Mouse (Mus musculus) embryonic facial prominence, embryonic 10.5 days (tissue): ENCODE measurements around the gene Pappa2. TPM values are rescaled to one million over a fixed set of nuclear protein-coding genes. Genes with fewer than 3 reads are reported as not detected.

ENCODE experiments used
- DNase-seq: peaks from one replicate; pipeline ENCODE4 v3.0.0-alpha.2; 2017; ENCODE audit warnings: low spot score
- H3K27ac ChIP-seq: fragments of 300-500 bp; sonication (generic); replicated peaks from 2 replicates; pipeline ENCODE4 v1.5.1; 2016; ENCODE audit warnings: mild to moderate bottlenecking
- H3K27me3 ChIP-seq: fragments of 300-500 bp; sonication (generic); replicated peaks from 2 replicates; pipeline ENCODE4 v1.6.1; 2016; ENCODE audit warnings: low read depth, mild to moderate bottlenecking; ENCODE audit not compliant: poor library complexity, severe bottlenecking
- H3K36me3 ChIP-seq: fragments of 300-500 bp; sonication (generic); replicated peaks from 2 replicates; pipeline ENCODE4 v1.6.1; 2016; ENCODE audit warnings: mild to moderate bottlenecking, moderate library complexity
- H3K4me1 ChIP-seq: fragments of 300-500 bp; sonication (generic); 2 replicates; pipeline ENCODE4 v1.6.1; 2016
- H3K4me3 ChIP-seq: fragments of 300-500 bp; sonication (generic); 2 replicates; pipeline ENCODE4 v1.5.1; 2016; ENCODE audit warnings: mild to moderate bottlenecking, moderate library complexity
- H3K9me3 ChIP-seq: fragments of 300-500 bp; sonication (generic); 2 replicates; pipeline ENCODE4 v1.6.1; 2016; ENCODE audit warnings: mild to moderate bottlenecking
- WGBS: fragments of 180-500 bp; shearing (Covaris S2); methylation state at CpG from one replicate; pipeline ENCODE4 v1.1.7; 2016; 5-methylcytosine and 5-hydroxymethylcytosine counted together
- polyA plus RNA-seq: library from polyadenylated mRNA; unstranded; fragments of >200 nt; fragmentation: Nextera tagmentation; extraction: Ambion mirVana; gene quantifications from 2 replicates; pipeline ENCODE4 v1.2.1, GENCODE M21; 2016

Pappa2 gene
- polyA plus RNA-seq, 1 experiment from 2014 or later, result 1.5 TPM

DNA sequence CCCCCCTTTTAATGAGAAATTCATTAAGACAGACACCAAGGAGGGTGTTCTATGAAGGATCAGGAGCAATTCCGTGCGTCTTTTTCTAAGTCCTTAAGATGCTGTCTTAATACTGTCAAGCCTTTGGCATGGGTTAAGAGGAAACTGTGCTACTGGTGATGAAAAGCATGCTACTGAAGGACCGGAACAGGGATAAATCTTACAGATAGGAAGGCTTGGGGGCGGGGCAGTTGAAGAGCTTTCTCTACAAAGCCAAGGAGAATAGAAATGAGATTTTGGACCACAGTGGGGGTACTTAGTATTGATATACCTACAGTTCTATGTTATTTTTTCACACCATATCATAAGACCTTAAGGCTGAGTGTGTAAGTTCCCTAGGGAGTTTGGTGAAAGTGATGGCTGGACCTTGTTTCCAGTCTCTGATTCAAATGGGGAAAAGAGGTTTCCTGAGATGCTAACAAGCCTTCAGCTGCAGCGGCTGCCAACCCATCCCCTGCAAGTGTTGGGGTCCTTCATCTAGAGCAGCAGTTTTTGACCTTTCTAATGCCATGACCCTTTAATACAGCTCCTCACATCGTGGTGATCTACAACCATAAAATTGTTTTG lies 240.0 kb downstream of the Pappa2 start:
- no peaks in the 10 kb centered on the region for H3K36me3 ChIP-seq
- H3K27me3 ChIP-seq, result no peaks in the 10 kb centered on the region
- 79% methylated on average over 6 of the region's 6 CpGs for WGBS
- no peaks in the 10 kb centered on the region for H3K4me1 ChIP-seq
- no peaks in the 10 kb centered on the region for H3K9me3 ChIP-seq
- no peak for DNase-seq
- H3K27ac ChIP-seq, result no peak overlapping the region
- H3K4me3 ChIP-seq, result no peak overlapping the region

DNA sequence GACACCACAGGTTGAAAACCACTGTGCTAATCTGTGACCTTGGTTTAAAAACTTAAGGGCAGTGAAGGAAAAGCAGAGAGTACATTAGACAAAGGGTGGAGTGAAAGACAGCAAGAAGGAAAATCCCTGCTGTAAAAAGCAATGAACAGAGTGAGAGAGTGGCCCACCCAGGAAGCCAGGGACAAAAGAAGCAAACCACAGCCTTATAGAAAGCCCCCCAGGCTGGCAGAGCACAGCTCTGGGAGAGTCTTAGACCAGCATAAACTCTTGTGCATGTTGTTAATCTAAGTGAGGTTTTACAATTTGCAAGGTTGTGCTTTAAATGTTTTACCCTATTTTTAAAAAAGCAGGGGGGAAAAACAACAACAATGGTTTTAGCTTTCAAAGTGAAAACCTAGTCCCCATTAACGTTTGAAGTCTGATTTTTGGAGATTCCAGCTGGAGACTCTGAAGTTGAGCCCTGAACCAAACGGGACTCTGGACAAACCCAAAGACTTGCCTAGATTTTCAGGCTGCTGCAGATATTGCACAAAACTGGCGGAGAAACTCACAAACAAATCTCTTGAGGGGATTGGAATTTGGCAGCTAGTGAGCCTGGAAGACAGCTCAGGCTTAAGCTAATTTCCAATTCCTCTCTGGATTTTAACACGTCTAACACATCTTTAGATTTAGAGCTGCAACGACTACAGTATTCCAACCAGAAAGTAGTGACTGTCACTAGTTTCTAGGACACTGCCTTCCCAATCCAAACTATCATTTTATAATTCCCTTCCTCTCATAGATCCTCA lies 241.0 kb downstream of the Pappa2 start:
- 44% methylated on average over 5 of the region's 5 CpGs for WGBS
- Histone ChIP-seq H3K9me3 (no peaks in the 10 kb centered on the region), H3K4me3 (no peak overlapping the region), H3K27ac (no peak overlapping the region), H3K36me3 (no peaks in the 10 kb centered on the region), H3K4me1 (no peaks in the 10 kb centered on the region), H3K27me3 (no peaks in the 10 kb centered on the region)
- DNase-seq, result no peak

DNA sequence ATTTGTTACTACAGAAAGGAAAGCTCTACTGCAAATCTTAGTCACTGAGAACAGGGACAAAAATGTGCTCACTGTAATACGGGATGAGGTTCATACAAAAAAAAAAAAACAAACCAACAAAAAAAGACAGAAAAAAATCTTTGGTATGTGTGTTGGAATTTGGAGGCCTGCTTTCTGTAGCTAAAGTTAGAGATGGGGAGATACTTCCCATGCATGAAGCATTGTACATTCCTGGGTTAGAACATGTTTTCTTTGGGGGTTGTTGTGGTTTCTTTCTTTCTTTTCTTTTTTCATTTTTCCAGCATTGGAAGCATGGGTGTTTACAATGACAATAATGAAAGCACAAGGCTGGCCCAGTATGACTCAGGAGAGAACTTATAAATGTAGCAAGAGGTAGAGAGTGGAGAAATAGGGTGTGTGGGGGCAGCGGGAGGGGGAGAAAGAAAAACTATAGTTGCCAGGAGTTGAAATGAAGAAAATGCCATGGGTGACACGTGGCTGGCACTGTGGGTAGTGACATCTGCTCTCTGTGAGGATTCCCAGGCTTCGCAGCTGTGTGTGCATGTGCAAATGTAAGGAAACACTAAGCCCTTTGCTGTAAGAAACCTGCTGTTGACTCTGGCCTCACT lies 247.3 kb downstream of the Pappa2 start:
- WGBS, result 72% methylated on average over 4 of the region's 4 CpGs
- DNase-seq, result no peak
- Histone ChIP-seq H3K4me3 (no peak overlapping the region), H3K4me1 (no peaks in the 10 kb centered on the region), H3K9me3 (no peaks in the 10 kb centered on the region), H3K27me3 (no peaks in the 10 kb centered on the region), H3K27ac (no peak overlapping the region), H3K36me3 (no peaks in the 10 kb centered on the region)

DNA sequence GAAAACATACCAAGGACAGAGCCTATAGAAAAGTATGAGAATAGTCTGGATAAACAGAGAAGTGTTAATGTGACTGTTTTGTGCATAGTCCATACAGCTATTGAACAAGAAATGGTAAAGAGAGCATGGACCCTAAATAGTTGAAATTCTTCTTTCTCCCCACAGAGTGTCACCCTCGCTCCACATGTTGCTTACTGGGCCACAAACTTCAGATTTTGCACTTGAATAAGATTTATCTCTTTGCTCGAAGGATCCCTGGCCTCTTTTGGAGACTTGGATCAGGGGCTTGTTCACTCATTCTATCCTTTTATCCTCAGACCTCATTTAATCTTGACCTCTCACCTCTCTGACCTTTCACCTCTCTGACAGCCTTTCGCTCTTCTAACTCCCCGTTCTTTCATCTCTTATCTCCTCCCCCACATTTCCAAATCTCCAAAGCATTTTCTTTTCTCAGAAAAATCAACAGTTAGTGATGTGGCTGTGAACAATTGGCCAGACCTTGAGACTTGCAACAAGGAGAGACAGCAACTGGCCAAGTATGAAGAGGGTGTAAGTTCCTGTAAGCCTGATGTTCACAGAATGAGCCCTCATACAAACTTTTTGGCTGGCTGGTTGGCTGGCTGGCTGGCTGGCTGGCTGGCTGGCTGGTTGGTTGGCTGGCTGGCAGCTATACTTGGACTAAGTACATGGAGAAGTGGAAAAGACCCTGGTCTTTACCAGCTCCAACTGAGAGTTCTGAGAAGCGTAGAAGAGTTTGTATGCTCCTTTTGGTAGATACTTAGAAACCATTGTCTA lies 266.8 kb downstream of the Pappa2 start:
- Histone ChIP-seq H3K9me3 (no peaks in the 10 kb centered on the region), H3K27me3 (no peaks in the 10 kb centered on the region), H3K36me3 (no peaks in the 10 kb centered on the region), H3K4me3 (no peak overlapping the region), H3K4me1 (peaks cover 7% of the 10 kb centered on the region; the same call in 1 of the 2 replicates), H3K27ac (no peak overlapping the region)
- DNase-seq, result peak; percentile 28
- WGBS, result 40% methylated on average over 5 of the region's 5 CpGs

DNA sequence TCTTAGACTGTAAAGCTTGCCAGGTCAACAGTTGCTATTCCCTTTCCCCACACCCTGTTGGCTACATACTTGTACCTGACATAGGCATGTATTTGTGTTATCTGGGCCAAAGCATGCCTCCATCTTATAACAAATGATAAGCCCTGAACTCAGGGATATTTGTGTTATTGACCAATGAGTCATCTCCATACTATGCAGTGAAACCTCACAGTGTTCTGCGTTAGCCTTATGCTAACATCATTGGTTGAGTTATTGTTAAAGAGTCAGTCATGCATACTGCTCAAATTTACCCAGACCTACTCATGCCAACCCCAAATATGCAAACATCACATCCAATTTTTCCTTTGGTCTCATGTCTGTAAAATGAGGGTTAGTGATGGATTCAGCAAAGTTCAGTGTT lies 279.0 kb downstream of the Pappa2 start:
- no peak for DNase-seq
- H3K27me3 ChIP-seq, result no peaks in the 10 kb centered on the region
- peaks cover 9% of the 10 kb centered on the region for H3K4me1 ChIP-seq
- H3K4me3 ChIP-seq, result no peak overlapping the region
- H3K9me3 ChIP-seq, result no peaks in the 10 kb centered on the region
- 97% methylated on average over 1 of the region's 1 CpGs for WGBS
- H3K36me3 ChIP-seq, result no peaks in the 10 kb centered on the region
- H3K27ac ChIP-seq, result no peak overlapping the region

DNA sequence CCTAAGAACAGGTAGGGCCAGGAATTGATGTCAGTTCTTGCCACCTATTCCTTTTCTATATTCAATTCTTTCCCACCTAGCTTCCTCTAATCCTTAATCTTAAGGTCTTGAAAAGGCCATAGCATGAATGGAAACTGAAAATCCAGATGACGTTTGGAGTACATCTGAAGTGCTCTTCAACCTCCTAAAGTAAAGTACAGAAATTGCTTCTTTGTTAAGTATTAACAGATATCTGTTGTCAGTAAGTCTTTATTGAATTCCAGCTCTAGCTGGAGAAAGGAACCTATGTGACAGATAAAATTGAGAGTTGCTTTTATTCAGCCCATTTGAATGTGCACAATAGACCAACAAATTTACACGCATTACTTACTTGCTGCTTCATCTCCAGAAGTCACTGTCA lies 280.1 kb downstream of the Pappa2 start:
- Histone ChIP-seq H3K27ac (no peak overlapping the region), H3K27me3 (no peaks in the 10 kb centered on the region), H3K4me3 (no peak overlapping the region), H3K9me3 (no peaks in the 10 kb centered on the region), H3K4me1 (peaks cover 9% of the 10 kb centered on the region), H3K36me3 (no peaks in the 10 kb centered on the region)
- 86% methylated on average over 2 of the region's 2 CpGs for WGBS
- no peak for DNase-seq

DNA sequence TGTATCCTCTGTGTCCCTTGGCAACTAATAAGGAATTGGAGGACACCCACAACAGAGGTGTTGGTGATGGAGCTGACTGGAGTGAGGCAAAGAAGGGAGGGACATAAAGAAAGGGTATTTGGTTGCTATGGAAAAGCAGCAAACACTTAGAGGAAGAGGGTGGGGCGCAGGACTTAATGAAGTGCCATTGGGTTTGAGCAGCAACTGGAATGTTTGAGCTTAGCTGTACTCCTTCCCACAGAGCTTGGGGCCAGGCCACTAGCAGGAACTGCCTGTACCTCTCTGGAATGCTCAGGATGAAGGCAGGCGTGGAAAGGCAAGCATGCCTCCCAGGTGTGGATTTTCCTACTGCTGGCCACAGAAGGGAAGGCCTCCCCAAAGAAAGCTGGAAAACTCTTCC lies 281.0 kb downstream of the Pappa2 start:
- Histone ChIP-seq H3K9me3 (no peaks in the 10 kb centered on the region), H3K4me3 (no peak overlapping the region), H3K36me3 (no peaks in the 10 kb centered on the region), H3K27me3 (no peaks in the 10 kb centered on the region), H3K27ac (no peak overlapping the region), H3K4me1 (peaks cover 9% of the 10 kb centered on the region)
- no peak for DNase-seq
- WGBS, result 87% methylated on average over 2 of the region's 2 CpGs

DNA sequence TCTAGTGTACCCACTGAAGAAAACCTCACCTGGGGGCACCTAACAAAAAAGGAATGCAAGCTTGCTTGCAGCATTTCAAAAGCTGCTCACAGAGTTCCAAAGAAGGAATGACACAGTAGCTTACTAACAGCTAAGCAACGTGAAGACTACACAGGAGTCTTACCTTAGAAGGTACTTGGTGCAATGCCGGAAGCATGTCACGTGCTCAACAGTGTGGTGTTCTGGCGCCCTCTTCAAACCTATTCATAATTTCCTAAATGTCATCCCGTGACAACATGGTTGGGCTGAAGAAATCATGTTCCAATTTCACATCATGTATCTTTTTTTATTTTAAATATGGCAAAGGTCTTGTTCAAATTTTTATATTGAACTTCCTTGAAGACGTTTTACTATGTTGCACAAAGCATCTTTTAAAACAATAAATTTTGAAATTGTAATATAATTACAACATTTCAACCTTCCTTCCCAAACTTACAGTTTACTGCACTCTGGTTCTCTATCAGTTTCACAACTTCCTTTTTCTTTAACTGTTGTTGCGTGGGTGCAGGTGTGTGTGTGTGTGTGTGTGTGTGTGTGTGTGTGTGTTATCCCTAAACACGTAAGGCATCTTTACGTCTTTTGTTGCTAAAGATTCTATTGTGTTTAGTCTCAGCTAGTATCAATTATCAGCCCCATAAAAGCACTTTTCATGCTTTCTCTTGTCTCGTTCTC lies 282.3 kb downstream of the Pappa2 start:
- Histone ChIP-seq H3K36me3 (no peaks in the 10 kb centered on the region), H3K27ac (no peak overlapping the region), H3K9me3 (no peaks in the 10 kb centered on the region), H3K27me3 (no peaks in the 10 kb centered on the region), H3K4me3 (no peak overlapping the region), H3K4me1 (peaks cover 5% of the 10 kb centered on the region)
- 86% methylated on average over 10 of the region's 10 CpGs for WGBS
- DNase-seq, result no peak

DNA sequence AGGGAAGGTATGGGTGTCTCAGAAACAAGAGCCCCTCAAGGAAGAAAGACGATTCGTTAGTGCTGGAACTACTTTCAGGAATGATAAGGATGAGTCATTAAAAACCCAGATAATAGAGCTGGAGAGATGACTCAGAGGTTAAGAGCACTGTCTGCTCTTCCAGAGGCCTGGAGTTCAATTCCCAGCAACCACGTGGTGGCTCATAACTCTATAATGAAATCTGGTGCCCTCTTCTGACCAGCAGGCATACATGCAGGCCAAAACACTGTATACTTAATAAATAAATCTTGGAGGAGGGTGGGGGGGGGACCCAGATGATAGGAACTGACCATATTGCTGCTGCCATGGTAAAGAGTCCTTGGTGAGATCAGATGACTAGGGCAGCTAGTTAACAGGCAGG lies 282.9 kb downstream of the Pappa2 start:
- H3K27ac ChIP-seq, result no peak overlapping the region
- H3K4me1 ChIP-seq, result peaks cover 1% of the 10 kb centered on the region
- no peak overlapping the region for H3K4me3 ChIP-seq
- H3K9me3 ChIP-seq, result no peaks in the 10 kb centered on the region
- no peaks in the 10 kb centered on the region for H3K27me3 ChIP-seq
- DNase-seq, result no peak
- no peaks in the 10 kb centered on the region for H3K36me3 ChIP-seq
- WGBS, result 63% methylated on average over 3 of the region's 3 CpGs

DNA sequence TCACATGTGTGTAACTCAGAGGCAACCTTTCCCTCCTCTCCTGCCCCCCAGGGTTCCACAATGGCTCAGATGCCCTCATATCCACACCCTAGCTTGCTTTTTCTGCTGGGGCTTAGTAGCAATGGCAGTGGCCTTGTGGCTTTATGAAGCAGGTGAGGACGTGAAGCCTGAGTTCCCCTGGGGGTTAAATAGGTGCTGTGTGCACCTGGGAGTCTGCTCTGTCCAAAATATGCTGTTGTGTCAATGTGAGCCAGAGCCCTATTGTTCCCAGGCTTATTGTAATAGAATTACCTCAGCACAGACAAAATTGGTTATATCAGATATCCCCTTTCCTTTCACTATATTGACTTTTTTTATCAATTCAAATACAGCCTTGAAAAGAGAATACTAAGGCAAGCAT lies 292.6 kb downstream of the Pappa2 start:
- Histone ChIP-seq H3K27ac (no peak overlapping the region), H3K4me1 (no peaks in the 10 kb centered on the region), H3K4me3 (no peak overlapping the region), H3K9me3 (no peaks in the 10 kb centered on the region), H3K27me3 (no peaks in the 10 kb centered on the region), H3K36me3 (no peaks in the 10 kb centered on the region)
- 69% methylated on average over 1 of the region's 1 CpGs for WGBS
- no peak for DNase-seq

DNA sequence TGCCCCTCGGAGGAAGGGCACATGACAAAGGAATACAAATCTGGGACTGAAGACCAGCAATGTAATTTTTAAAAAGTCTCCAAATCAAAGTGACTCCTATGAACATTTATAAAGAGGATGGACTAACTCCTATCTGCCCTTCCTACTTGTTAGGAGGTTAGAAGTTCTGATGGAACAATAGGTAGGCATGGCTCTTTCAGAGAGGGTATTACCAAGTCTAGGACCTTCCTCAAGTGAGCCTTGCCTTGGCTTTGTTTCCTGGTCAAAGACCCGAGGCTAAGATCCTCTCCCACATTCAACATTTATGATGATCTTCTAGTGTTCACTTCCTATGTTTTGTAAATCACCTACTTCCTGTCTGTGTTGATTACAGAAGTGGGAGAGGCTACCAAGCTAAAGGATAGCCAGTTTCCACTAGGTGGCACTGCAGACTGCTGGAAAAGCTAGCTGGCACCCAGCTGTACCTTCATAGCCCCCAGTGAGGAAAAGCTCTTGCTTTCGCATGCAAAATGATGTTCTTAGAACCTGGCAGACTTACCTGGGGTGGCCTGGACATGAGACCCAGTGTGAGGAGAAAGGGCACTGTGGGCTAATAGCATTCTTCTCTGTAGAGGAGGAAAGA lies 310.2 kb downstream of the Pappa2 start:
- 51% methylated on average over 3 of the region's 3 CpGs for WGBS
- H3K36me3 ChIP-seq, result no peaks in the 10 kb centered on the region; the same call in 1 of the 2 replicates

More for the DNA sequence above, 310.2 kb downstream of the Pappa2 start:
- 0 out of 2 replicates have a peak, but pooled peaks cover 3% of the 10 kb centered on the region for H3K4me1 ChIP-seq
- DNase-seq, result peak; percentile 72
- no peak overlapping the region for H3K4me3 ChIP-seq
- H3K27me3 ChIP-seq, result no peaks in the 10 kb centered on the region
- no peaks in the 10 kb centered on the region for H3K9me3 ChIP-seq
- H3K27ac ChIP-seq, result no peak overlapping the region
